Comparison of ENCODE assay signal across 18 mouse cellular contexts in the genomic region with DNA sequence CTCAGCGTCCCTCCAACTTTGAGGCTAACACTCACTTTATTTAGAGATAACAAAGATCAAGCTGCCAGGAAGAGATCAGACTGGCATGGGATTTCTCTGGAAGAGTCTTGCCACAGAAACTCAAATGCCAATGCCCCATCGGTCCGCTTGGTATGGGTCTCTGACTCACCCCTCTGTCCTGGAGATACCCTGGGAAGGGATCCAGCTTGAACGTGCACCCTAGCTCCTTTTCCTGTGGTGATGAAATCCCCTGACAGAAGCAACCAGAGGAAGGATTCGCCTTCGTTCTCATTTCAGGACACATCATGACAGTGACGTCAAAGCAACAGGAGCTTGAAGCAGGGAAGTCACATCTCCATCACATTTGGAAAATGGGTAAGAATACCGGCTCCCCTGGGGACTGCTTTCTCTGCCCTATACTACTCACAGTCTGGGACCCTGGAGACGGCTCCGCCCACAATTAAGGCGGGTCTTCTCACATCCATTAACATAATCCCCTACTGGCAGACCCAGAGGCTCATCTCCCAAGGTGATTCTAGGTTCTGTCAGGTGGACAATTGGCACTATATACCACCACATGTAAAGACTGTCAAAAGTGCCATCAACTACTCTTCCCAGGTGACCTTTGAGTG.
A peak's percentile ranks its signal among the peaks of the same experiment; 100 is the strongest.
DNase-seq lines count a peak whose midpoint lies in the region; ATAC-seq and TF ChIP-seq lines count a peak whose summit lies in the region.
"Had no signal": no experiment of that assay in that cellular context is flagged by ENCODE, and none has a peak within 500 bp of the region (broad histone marks: within the 10 kb centered on the region; RNA-seq: fewer than 3 reads in every experiment).

No protein-coding gene starts in this region.

- no peak overlapping the region for H3K4me2 ChIP-seq in intestine, embryonic 14.5 days (ENCODE audit: low read length)
- no peak overlapping the region for H3K4me2 ChIP-seq in intestine, postnatal 0 days (replicated peaks; ENCODE audit: low read depth)
- H3K4me2 ChIP-seq: hindbrain, embryonic 12.5 days; limb, embryonic 12.5 days; liver, embryonic 12.5 days; lung, embryonic 14.5 days had no signal

- no peaks in the 10 kb centered on the region for H3K36me3 ChIP-seq in intestine, embryonic 14.5 days (ENCODE audit: control insufficient read depth, insufficient read depth, low read length)
- no peaks in the 10 kb centered on the region for H3K36me3 ChIP-seq in intestine, postnatal 0 days (ENCODE audit: control insufficient read depth, insufficient read depth)
- H3K36me3 ChIP-seq: hindbrain, embryonic 12.5 days; limb, embryonic 12.5 days; liver, embryonic 12.5 days had no signal

- no peaks in the 10 kb centered on the region for H3K27me3 ChIP-seq in intestine, embryonic 14.5 days (replicated peaks; ENCODE audit: control insufficient read depth, insufficient read depth, low read length)
- H3K27me3 ChIP-seq in intestine, postnatal 0 days (replicated peaks; ENCODE audit: control insufficient read depth, insufficient read depth, low read length) = no peaks in the 10 kb centered on the region
- H3K27me3 ChIP-seq: hindbrain, embryonic 12.5 days; limb, embryonic 12.5 days; liver, embryonic 12.5 days had no signal

- H3K27ac ChIP-seq in intestine, embryonic 14.5 days (ENCODE audit: low read depth) = no peak overlapping the region
- no peak overlapping the region for H3K27ac ChIP-seq in intestine, postnatal 0 days (ENCODE audit: low read depth, low read length)
- H3K27ac ChIP-seq: hindbrain, embryonic 12.5 days; limb, embryonic 12.5 days; liver, embryonic 12.5 days had no signal

- no peak overlapping the region for H3K4me3 ChIP-seq in intestine, embryonic 14.5 days (ENCODE audit: low read depth, low read length)
- H3K4me3 ChIP-seq in intestine, postnatal 0 days (ENCODE audit: low read depth, low read length) = no peak overlapping the region
- H3K4me3 ChIP-seq: hindbrain, embryonic 12.5 days; limb, embryonic 12.5 days; liver, embryonic 12.5 days had no signal

- ATAC-seq in intestine, embryonic 14.5 days (replicated peaks; ENCODE audit: low FRiP score, low TSS enrichment, low read depth) = no peak
- no peak for ATAC-seq in intestine, postnatal 0 days
- ATAC-seq in activated CD4-positive, CD25-positive, alpha-beta regulatory T cell, adult 4 months = no peak
- ATAC-seq: forebrain, embryonic 16.5 days; inflammation-experienced regulatory T-cells, adult 6 months; liver, embryonic 12.5 days had no signal

- WGBS in intestine, embryonic 14.5 days = 44% methylated on average over 11 of the region's 11 CpGs
- 48% methylated on average over 11 of the region's 11 CpGs for WGBS in intestine, postnatal 0 days

- DNase-seq in cerebellum, adult 11-12 months = peak; percentile 57
- DNase-seq in cerebellum, postnatal 36 days = no peak
- peak; percentile 32 for DNase-seq in intestine, embryonic 14.5 days (ENCODE audit: low spot score)
- peak; percentile 17 for DNase-seq in ES-CJ7 (ENCODE audit: low read depth, low spot score)
- peak; percentile 52 for DNase-seq in brain, adult 2 months (ENCODE audit: low read depth, low spot score)
- DNase-seq in thymus, postnatal 10 days (ENCODE audit: low spot score in 2 of 2) = no peak
- DNase-seq: B cell, adult 2 months; gastrocnemius, postnatal 36 days; kidney, postnatal 4 days; lung, embryonic 14.5 days; lung, postnatal 36 days had no signal

- H3K4me1 ChIP-seq in intestine, embryonic 14.5 days (replicated peaks; ENCODE audit: control insufficient read depth, insufficient read depth, low read length) = no peaks in the 10 kb centered on the region
- H3K4me1 ChIP-seq in intestine, postnatal 0 days (replicated peaks; ENCODE audit: control insufficient read depth, insufficient read depth, low read length) = no peaks in the 10 kb centered on the region
- H3K4me1 ChIP-seq: hindbrain, embryonic 12.5 days; liver, embryonic 12.5 days had no signal

- TF ChIP-seq CTCF in intestine, postnatal 0 days (IDR thresholded peaks at IDR 0.05; ENCODE audit: low read depth) = no peak

- no peak overlapping the region for H3K9ac ChIP-seq in intestine, embryonic 14.5 days (ENCODE audit: low read length)
- no peak overlapping the region for H3K9ac ChIP-seq in intestine, postnatal 0 days (ENCODE audit: low read depth, low read length)
- H3K9ac ChIP-seq: hindbrain, embryonic 12.5 days; limb, embryonic 12.5 days; liver, embryonic 12.5 days; lung, embryonic 14.5 days had no signal

- H3K9me3 ChIP-seq in intestine, embryonic 14.5 days (ENCODE audit: control insufficient read depth, low read length) = no peaks in the 10 kb centered on the region
- H3K9me3 ChIP-seq in intestine, postnatal 0 days (ENCODE audit: control insufficient read depth) = no peaks in the 10 kb centered on the region
- H3K9me3 ChIP-seq: hindbrain, embryonic 12.5 days; limb, embryonic 12.5 days; liver, embryonic 12.5 days had no signal

Comparison
In these comparisons a context has a peak if more than half of its experiments do, and no peak if none do; other contexts are left out.
1. DNase-seq: peak in cerebellum, adult 11-12 months (single experiment), intestine, embryonic 14.5 days (single experiment), ES-CJ7 (single experiment) and brain, adult 2 months (single experiment); none in cerebellum, postnatal 36 days (0 of 2) and thymus, postnatal 10 days (0 of 2).